Mouse (Mus musculus) kidney, adult 2 months (tissue): ENCODE results near the gene Pdlim5. TPM values are rescaled to one million over a fixed set of nuclear protein-coding genes. Genes with fewer than 3 reads are reported as not detected.

Experiments
- DNase-seq: peaks from one replicate; pipeline ENCODE4 v3.0.0; 2021
- H3K27ac ChIP-seq: fragments of 200-500 bp; 2 replicates; pipeline ENCODE4 v1.5.1; 2012; ENCODE audit warnings: low read depth, low read length, control low read depth, inconsistent platforms; ENCODE audit not compliant: insufficient read depth
- H3K27me3 ChIP-seq: fragments of 200-500 bp; replicated peaks from 2 replicates; pipeline ENCODE4 v1.6.1; 2012; ENCODE audit warnings: mild to moderate bottlenecking, moderate library complexity, low read length, inconsistent platforms; ENCODE audit not compliant: control insufficient read depth, insufficient read depth
- H3K36me3 ChIP-seq: fragments of 200-500 bp; 2 replicates; pipeline ENCODE4 v1.6.1; 2012; ENCODE audit warnings: mild to moderate bottlenecking, moderate library complexity, low read length, inconsistent platforms; ENCODE audit not compliant: control insufficient read depth, insufficient read depth
- H3K4me1 ChIP-seq: fragments of 200-500 bp; 2 replicates; pipeline ENCODE4 v1.6.1; 2011; ENCODE audit warnings: low read length; ENCODE audit not compliant: control insufficient read depth, insufficient read depth
- H3K4me3 ChIP-seq: fragments of 200-500 bp; 2 replicates; pipeline ENCODE4 v1.5.1; 2011; ENCODE audit warnings: mild to moderate bottlenecking, low read depth, low read length, control low read depth; ENCODE audit not compliant: insufficient read depth
- CTCF ChIP-seq: fragments of 200-500 bp; conservative IDR thresholded peaks from 2 replicates; pipeline ENCODE4 v1.5.1; 2011; ENCODE audit warnings: low read depth, mild to moderate bottlenecking, control low read depth, low read length, moderate library complexity, mixed read lengths; ENCODE audit not compliant: insufficient read depth, insufficient read length
- POLR2A ChIP-seq: fragments of 200-500 bp; IDR thresholded peaks from one replicate; pipeline ENCODE4 v1.6.1; 2011; ENCODE audit warnings: low read depth, low read length, control low read depth
- WGBS: fragments of 180-500 bp; shearing (Covaris S2); methylation state at CpG from one replicate; pipeline ENCODE4 v1.1.7; 2018; 5-methylcytosine and 5-hydroxymethylcytosine counted together
- polyA plus RNA-seq: library from polyadenylated mRNA; depleted of rRNA; stranded (reverse); fragments of >200 nt; gene quantifications from 2 replicates; pipeline ENCODE4 v1.2.3, GENCODE M21; 2012

Gene Pdlim5
- polyA plus RNA-seq, 1 experiment = 62.6 TPM

DNA sequence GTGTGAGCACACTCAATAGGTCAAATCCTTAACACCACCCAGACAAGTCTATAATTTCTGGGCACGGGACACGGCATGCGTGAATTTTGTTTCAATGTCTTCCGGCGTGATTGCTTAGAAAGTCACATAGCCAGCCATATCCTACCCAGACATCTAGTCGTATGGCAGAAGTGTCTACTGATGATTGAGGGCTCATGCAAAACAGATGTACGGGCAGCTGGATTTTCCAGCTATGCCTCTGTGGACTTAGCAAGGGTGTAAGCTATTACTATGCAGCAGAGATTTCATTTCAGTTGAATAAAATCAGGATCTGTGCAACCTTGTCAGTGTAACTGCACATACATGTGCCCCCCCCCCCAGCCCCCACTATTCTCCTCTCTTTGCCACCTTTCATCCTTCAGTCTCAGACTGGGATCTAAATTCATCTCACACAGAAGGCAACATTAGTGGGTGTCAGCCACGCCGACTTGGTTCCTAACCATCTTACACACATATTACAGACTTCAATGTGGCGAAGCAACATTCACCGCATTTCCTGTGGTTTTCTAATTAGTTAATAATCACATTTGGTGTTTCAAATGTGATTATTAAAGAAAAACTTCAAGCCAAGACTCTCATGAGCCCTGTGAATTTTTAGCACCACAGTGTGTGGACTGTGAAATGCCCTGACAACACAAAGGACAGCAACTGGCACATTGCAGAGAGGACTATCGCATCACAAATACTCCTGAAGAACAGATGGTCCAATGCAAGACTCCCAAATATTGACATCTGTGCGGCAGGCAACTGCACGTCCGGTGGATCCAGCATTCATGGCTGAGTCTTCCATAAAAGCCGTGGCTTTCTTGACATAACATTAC is 161.7 kb downstream of the Pdlim5 start:
- TF ChIP-seq POLR2A (no peak), CTCF (no peak)
- WGBS = 94% methylated on average over 16 of the region's 16 CpGs
- DNase-seq = no peak

DNA sequence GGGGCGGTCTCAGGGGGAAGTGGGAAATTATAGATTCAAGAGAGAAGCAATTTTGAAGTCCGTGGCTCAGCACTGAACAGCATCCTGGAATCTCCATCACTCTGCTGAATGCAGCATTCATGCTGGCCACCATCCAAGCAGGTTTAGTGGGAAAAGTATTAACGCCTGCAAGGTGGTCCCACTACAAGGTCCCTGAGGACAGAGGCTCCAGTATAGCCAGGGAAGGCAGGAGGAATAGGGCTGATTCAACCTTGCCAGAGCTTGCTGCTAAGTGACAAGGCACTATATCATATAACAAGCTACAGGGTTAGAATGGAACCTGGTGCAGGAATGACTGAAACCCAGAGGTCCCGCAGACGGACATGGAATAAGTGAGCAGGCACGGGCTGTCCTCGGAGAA is 166.8 kb downstream of the Pdlim5 start:
- no peak overlapping the region for H3K4me3 ChIP-seq
- H3K4me1 ChIP-seq = no peaks in the 10 kb centered on the region
- H3K27me3 ChIP-seq = no peaks in the 10 kb centered on the region
- H3K36me3 ChIP-seq = no peaks in the 10 kb centered on the region
- no peak overlapping the region for H3K27ac ChIP-seq
- DNase-seq = no peak
- WGBS = 85% methylated on average over 7 of the region's 7 CpGs
- no peak for TF ChIP-seq POLR2A
- TF ChIP-seq CTCF = no peak

More for the DNA sequence above, 161.7 kb downstream of the Pdlim5 start:
- H3K27me3 ChIP-seq = no peaks in the 10 kb centered on the region
- no peaks in the 10 kb centered on the region for H3K4me1 ChIP-seq
- H3K36me3 ChIP-seq = no peaks in the 10 kb centered on the region
- H3K27ac ChIP-seq = no peak overlapping the region
- H3K4me3 ChIP-seq = no peak overlapping the region

DNA sequence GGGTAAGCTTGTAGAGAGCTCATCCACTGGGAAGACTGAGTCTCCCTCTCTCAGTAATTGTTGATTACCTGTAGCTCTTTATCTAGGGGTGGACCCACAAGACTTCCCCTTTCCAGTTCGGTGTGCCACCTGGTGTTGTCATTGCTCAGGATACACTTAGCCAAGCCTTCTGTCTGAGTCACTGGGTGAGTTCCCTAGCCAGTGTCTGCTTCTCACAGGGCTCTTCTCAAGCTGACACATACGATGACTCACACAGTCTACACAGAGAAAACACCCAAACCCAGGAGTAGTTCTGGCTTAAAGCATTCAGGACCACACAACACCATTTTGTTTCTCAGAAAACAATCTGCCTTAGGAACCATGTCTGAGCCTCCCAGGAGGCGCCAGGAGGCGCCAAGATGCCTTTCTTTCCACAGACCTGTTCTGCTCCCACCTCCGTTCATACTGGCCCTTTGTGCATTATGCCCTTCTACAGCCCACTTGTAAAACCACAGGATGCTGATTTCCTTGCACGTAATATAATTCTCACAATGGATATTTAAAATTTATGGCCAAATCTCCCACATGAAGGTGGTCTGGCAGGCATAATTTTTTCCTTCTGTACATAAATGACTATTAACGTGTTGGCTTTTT is 172.9 kb downstream of the Pdlim5 start:
- Histone ChIP-seq H3K4me1 (no peaks in the 10 kb centered on the region), H3K27ac (no peak overlapping the region), H3K36me3 (no peaks in the 10 kb centered on the region), H3K27me3 (no peaks in the 10 kb centered on the region), H3K4me3 (no peak overlapping the region)
- TF ChIP-seq POLR2A (no peak), CTCF (no peak)
- DNase-seq = no peak
- WGBS = 91% methylated on average over 7 of the region's 7 CpGs

DNA sequence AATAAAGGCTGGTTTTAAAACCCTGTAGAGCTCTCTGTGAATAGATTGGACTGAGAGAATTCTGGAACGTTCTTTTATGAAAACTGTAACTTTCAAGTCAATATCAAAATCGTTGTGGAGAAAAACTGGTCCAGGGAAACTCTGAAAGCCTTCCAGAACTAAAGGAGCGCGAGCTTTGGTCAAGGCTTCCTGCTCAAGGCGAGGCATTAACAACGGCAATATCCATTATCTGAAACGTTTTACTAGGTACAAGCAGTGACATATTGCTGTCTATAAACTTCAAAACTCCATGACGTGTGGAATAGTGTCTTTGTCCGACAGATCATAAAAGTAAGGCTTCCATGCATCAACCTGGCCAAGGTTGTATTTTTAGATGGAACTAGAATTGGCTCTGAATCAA is 175.6 kb downstream of the Pdlim5 start:
- no peak overlapping the region for H3K27ac ChIP-seq
- no peak overlapping the region for H3K4me3 ChIP-seq
- WGBS = 83% methylated on average over 9 of the region's 9 CpGs
- no peaks in the 10 kb centered on the region for H3K36me3 ChIP-seq
- no peak for DNase-seq
- no peaks in the 10 kb centered on the region for H3K27me3 ChIP-seq
- H3K4me1 ChIP-seq = no peaks in the 10 kb centered on the region
- TF ChIP-seq POLR2A (no peak), CTCF (no peak)

DNA sequence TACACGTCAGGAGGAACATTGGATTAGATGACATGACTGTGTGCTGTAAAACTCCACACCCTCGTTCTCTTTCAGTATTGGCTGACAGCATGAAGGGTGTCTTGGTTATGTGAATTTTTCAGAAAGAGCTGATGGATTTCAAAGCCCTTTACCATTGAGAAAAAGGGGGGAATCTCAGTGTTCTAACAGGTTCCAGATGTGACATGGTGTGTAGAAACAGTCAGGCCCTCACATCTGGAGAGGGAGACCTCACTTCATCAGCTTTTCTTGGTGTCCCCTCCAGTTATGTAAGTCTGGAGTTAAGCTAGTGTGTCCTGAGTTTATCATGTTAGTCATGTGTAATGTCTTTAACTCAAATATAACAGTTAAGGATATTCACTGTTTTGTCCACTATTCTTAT is 182.7 kb downstream of the Pdlim5 start:
- DNase-seq = no peak
- Histone ChIP-seq H3K4me1 (no peaks in the 10 kb centered on the region), H3K27me3 (no peaks in the 10 kb centered on the region), H3K36me3 (no peaks in the 10 kb centered on the region), H3K27ac (no peak overlapping the region), H3K4me3 (no peak overlapping the region)
- WGBS = 75% methylated on average over 2 of the region's 2 CpGs
- no peak for TF ChIP-seq POLR2A
- TF ChIP-seq CTCF = no peak

DNA sequence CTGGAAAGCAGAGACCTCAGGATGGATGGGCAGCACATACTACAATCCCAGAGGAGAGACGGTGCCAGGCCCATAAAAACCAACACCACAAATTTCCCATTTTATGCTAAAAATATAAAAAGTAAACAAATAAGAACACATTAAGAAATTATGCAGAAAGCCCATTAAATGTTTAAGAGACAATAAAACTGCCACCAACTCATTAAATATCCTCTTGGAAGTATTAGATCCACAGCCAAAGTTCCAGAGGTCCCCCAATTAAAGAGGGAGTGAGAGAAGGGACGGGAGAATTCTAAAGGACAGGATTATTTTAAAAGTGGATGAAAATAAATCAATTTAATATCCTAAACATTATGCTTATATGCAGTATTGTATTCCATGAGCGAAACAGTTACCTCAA is 183.3 kb downstream of the Pdlim5 start:
- H3K4me1 ChIP-seq = no peaks in the 10 kb centered on the region
- H3K4me3 ChIP-seq = no peak overlapping the region
- no peak overlapping the region for H3K27ac ChIP-seq
- 75% methylated on average over 3 of the region's 3 CpGs for WGBS
- TF ChIP-seq CTCF (no peak), POLR2A (no peak)
- no peaks in the 10 kb centered on the region for H3K27me3 ChIP-seq
- no peaks in the 10 kb centered on the region for H3K36me3 ChIP-seq
- no peak for DNase-seq

DNA sequence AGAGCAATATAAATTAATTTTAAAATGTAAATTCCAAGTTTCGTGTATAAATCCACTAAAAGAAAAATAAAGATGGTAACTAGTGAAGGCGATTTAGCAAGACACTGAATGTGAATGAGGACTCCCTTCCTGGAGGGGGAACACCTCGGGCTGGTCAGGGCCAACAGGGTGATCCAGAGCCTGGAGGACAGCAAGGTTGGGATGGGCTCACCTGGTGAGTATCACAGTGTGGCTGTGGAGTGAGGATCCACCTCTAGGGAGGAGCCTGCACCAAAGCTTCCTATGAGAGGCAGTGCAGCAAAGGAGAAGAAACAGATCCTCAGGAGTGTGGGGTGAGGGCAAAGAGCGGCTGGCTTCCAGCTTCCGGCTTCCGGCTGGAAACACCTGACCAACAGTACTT is 185.5 kb downstream of the Pdlim5 start:
- H3K4me1 ChIP-seq = no peaks in the 10 kb centered on the region
- no peak for TF ChIP-seq POLR2A
- TF ChIP-seq CTCF = no peak
- no peak overlapping the region for H3K4me3 ChIP-seq
- no peak for DNase-seq
- H3K27ac ChIP-seq = no peak overlapping the region
- 71% methylated on average over 6 of the region's 6 CpGs for WGBS
- no peaks in the 10 kb centered on the region for H3K27me3 ChIP-seq
- H3K36me3 ChIP-seq = no peaks in the 10 kb centered on the region
